ENCODE assay signal across 23 mouse cellular contexts in the genomic region with DNA sequence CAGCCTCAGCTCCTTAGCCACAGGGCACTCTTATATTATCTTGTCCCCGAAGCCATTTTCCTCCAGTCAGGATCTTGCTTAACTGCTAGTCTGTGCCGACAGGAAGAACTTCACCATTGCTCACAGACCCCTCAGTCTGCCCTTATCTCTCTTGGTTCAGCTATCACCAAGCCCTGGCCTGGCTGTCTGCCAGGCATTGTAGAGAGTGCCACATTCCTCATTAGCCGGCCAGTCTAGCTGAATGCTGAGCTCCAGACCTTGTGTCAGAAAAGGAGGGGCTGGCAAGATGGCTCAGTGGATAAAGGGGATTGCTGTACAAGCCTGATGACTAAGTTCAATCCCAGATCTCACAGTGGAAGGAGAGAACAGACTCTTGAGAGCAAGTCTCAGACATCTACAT. TPM values are rescaled to one million over a fixed set of nuclear protein-coding genes. Genes with fewer than 3 reads are reported as not detected.
"Had no signal": no experiment of that assay in that cellular context is flagged by ENCODE, and none has a peak within 500 bp of the region (broad histone marks: within the 10 kb centered on the region; RNA-seq: fewer than 3 reads in every experiment).

No protein-coding gene starts in this region.

- H3K4me1 ChIP-seq: liver, embryonic 15.5 days had no signal

- H3K27ac ChIP-seq: kidney, embryonic 15.5 days; liver, embryonic 15.5 days; macrophage; neural tube, embryonic 15.5 days had no signal

- DNase-seq: kidney, adult 2 months; kidney, postnatal 14 days; left cerebral cortex, postnatal 4 days; lung, adult 2 months; lung, postnatal 10 days; right cerebral cortex, postnatal 4 days; spleen, adult 18-20 months; thymus, adult 2 months; thymus, postnatal 25 days had no signal

- H3K9ac ChIP-seq: kidney, embryonic 15.5 days; liver, embryonic 15.5 days; neural tube, embryonic 15.5 days had no signal

- H3K4me2 ChIP-seq: kidney, embryonic 15.5 days; liver, embryonic 11.5 days; liver, embryonic 15.5 days; neural tube, embryonic 15.5 days had no signal

- H3K9me3 ChIP-seq: kidney, embryonic 15.5 days; liver, embryonic 15.5 days; neural tube, embryonic 15.5 days had no signal

- H3K4me3 ChIP-seq: kidney, embryonic 15.5 days; liver, embryonic 15.5 days; neural tube, embryonic 15.5 days had no signal

- H3K36me3 ChIP-seq: kidney, embryonic 15.5 days; liver, embryonic 15.5 days; neural tube, embryonic 15.5 days had no signal

- H3K27me3 ChIP-seq: kidney, embryonic 15.5 days; neural tube, embryonic 15.5 days had no signal

RNA-seq across cellular contexts. Expression of a gene that starts 11.4 kb away (rescaled TPM):
- polyA plus RNA-seq: macrophage had no signal

RNA-seq across cellular contexts. Expression of a gene that starts 43.2 kb away (rescaled TPM):
- total RNA-seq: layer of hippocampus, adult 8-10 months; layer of hippocampus, postnatal 14 days; left cerebral cortex, adult 18-20 months; left cerebral cortex, postnatal 10 days; left cerebral cortex, postnatal 4 days; midbrain, postnatal 0 days had no signal
- polyA plus RNA-seq: kidney, adult 2 months; kidney, embryonic 15.5 days; large intestine, adult 2 months; limb, embryonic 14.5 days; liver, embryonic 11.5 days; liver, embryonic 15.5 days; lung, adult 2 months; macrophage; stomach, embryonic 14.5 days; urinary bladder, adult 2 months had no signal

RNA-seq across cellular contexts. Expression of a gene that starts 50.2 kb away (rescaled TPM):
- total RNA-seq: layer of hippocampus, adult 8-10 months; layer of hippocampus, postnatal 14 days; left cerebral cortex, adult 18-20 months; left cerebral cortex, postnatal 4 days; midbrain, postnatal 0 days had no signal
- polyA plus RNA-seq: kidney, adult 2 months; large intestine, adult 2 months; lung, adult 2 months; midbrain, postnatal 0 days; thymus, adult 2 months; urinary bladder, adult 2 months had no signal
